Mouse (Mus musculus) ovary, postnatal 36 days (tissue): ENCODE measurements at regions not wholly inside any gene's neighbourhood (a gene's known extent, or its start where the extent isn't known, plus 50 kb on each side); places are given as distances from the start of the nearest gene placed in this dataset.

Experiments used
- DNase-seq: peaks from one replicate; pipeline ENCODE4 v3.0.0; 2022; ENCODE audit warnings: low spot score, mixed read lengths

DNA sequence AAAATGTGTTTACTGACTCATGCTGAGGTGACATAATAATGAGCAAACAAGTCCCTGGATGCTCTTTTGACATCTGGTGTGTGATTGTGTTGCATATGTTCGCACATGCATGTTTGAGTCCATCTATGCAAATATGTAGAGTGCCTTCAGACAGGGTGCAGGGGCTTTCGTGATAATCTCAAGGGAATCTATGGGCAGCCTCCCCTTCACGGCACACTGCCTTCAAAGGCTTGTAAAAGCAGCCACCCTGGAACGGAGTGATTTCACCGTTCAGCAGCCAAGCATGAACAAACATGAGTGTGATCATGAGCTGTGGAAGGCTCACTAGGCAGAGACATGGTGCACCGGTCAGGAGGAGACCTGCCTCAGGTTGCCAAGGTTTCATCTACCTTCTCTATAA lies 57.1 kb upstream of the Mbip start:
- no peak for DNase-seq

DNA sequence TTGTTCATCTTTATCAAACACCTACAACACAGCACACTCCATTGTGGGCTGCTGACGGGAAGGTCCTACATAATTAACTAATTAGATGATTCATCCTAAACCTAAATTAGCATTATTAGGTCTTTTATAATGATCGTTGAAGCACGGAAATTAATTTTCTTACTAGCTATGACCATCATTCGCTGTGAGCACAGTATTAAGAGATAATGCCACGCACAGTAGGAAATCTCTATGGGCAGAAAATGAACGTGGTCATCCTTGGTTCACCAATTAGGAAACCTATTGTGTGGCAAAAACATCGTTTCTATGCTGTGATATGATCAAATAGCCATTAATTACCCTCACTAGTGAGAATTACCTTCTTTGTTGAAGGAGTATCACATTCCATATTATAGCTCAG lies 56.4 kb upstream of the Mbip start:
- DNase-seq, result no peak
